Mouse (Mus musculus): ENCODE results near the gene Tesk1. TPM values are rescaled to one million over a fixed set of nuclear protein-coding genes. Genes with fewer than 3 reads are reported as not detected.

Gene Tesk1
- polyA plus RNA-seq (2016; fragmentation: Nextera tagmentation; extraction: Ambion mirVana) = 5.0 and 6.3 TPM in 2 replicates

- H3K36me3 ChIP-seq = peaks cover 19% of the 10 kb centered on the region
- peak within 1 kb of the TSS; percentile 96 for H3K4me3 ChIP-seq
- no peaks in the 10 kb centered on the region for H3K9me3 ChIP-seq
- no peak for DNase-seq (ENCODE audit: low spot score)
- peak within 1 kb of the TSS; percentile 96 for H3K27ac ChIP-seq
- 29% methylated on average over 4 of the region's 4 CpGs for WGBS
- no peaks in the 10 kb centered on the region for H3K27me3 ChIP-seq (ENCODE audit: insufficient read depth, poor library complexity, severe bottlenecking)
- H3K4me1 ChIP-seq = peaks cover 12% of the 10 kb centered on the region
Measured at GRCm38 (mm10) chr4:43441639-43442038, at the start of gene Tesk1. Gene Tesk1 (plus strand): TSS chr4:43441939.

- WGBS = 25% methylated on average over 15 of the region's 15 CpGs
- peak overlapping the region; percentile 89 for H3K27ac ChIP-seq
- no peaks in the 10 kb centered on the region for H3K27me3 ChIP-seq (ENCODE audit: insufficient read depth, poor library complexity, severe bottlenecking)
- H3K36me3 ChIP-seq = no peaks in the 10 kb centered on the region
- peaks cover 52% of the 10 kb centered on the region for H3K4me1 ChIP-seq
- H3K9me3 ChIP-seq = no peaks in the 10 kb centered on the region
- peak overlapping the region; percentile 32 for H3K4me3 ChIP-seq
- DNase-seq (ENCODE audit: low spot score) = peak; percentile 90
Measured at GRCm38 (mm10) chr4:43394345-43394891, 47.3 kb upstream of the Tesk1 start.

DNA sequence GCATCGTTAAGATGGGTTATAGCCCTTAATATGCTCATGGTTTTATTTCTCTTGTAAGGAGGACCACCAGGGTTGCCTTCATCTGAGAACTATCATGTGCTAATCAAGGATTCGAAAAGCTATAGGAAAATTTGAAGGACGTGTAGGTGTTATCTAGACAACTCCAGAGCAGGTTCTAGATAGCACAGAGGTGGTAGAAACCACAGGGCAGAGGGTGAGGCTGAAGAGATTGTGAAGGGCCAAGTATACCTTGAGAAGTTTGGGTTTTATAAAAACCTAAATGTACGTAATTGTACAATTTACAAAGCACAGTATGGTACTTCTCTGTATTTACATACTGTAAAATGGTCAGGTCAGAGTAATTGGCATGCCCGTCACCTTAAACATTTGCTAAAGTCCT is 46.6 kb upstream of the Tesk1 start:
- H3K27ac ChIP-seq = peak overlapping the region; percentile 89
- H3K4me3 ChIP-seq = no peak overlapping the region
- H3K36me3 ChIP-seq = no peaks in the 10 kb centered on the region
- no peaks in the 10 kb centered on the region for H3K27me3 ChIP-seq (ENCODE audit: insufficient read depth, poor library complexity, severe bottlenecking)
- no peaks in the 10 kb centered on the region for H3K9me3 ChIP-seq
- H3K4me1 ChIP-seq = peaks cover 52% of the 10 kb centered on the region
- WGBS = 69% methylated on average over 5 of the region's 5 CpGs
- no peak for DNase-seq (ENCODE audit: low spot score)

DNA sequence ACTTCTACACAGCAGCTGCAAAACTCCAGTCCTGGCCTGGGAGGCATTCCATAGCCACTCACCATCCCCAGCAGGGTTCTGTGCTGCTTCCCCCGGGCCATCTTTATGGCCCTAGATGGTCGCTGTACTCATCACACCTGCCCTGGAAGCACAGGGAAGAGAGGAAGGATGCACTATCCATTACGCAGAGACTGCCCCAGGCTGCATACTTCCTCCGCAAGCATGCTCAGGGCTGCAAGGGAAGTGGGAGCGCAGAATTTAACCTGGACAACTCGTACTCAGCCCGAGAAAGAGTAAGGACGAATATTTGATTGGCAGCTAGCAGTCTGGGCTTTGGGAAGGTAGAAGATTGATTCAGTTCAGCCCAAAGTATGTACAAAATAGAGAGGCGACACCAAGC is 45.9 kb upstream of the Tesk1 start:
- Histone ChIP-seq H3K27me3 (ENCODE audit: insufficient read depth, poor library complexity, severe bottlenecking) (no peaks in the 10 kb centered on the region), H3K4me3 (no peak overlapping the region), H3K36me3 (no peaks in the 10 kb centered on the region), H3K27ac (peak overlapping the region; percentile 45; the same call in 1 of the 2 replicates), H3K4me1 (peaks cover 55% of the 10 kb centered on the region), H3K9me3 (no peaks in the 10 kb centered on the region)
- DNase-seq (ENCODE audit: low spot score) = no peak
- WGBS = 71% methylated on average over 9 of the region's 9 CpGs

- no peaks in the 10 kb centered on the region for H3K9me3 ChIP-seq
- H3K4me1 ChIP-seq = peaks cover 58% of the 10 kb centered on the region
- no peaks in the 10 kb centered on the region for H3K36me3 ChIP-seq
- H3K4me3 ChIP-seq = no peak overlapping the region
- no peak for DNase-seq (ENCODE audit: low spot score)
- no peaks in the 10 kb centered on the region for H3K27me3 ChIP-seq (ENCODE audit: insufficient read depth, poor library complexity, severe bottlenecking)
- WGBS = 81% methylated on average over 5 of the region's 5 CpGs
- no peak overlapping the region for H3K27ac ChIP-seq
Measured at GRCm38 (mm10) chr4:43396381-43396780, 45.4 kb upstream of the Tesk1 start.

DNA sequence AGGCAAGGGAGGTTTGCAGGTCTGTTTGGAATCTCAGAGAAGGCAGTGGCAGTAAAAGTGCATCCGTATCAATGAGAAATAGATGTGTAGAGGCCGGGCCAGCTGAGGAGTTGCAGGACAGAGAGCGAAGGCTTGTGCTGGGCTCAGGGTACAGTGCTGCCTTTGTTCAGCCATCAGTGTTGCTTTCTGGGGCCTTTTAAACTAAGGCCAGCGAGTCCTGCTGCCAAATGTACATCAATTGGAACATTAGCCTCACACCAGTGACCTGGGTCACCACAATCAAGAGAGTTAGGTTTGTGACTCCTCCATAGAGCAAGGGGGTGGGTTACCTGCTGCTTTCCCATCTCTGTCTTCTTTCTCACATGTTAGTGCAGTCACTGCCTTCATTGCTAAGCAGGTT is 43.7 kb upstream of the Tesk1 start:
- H3K9me3 ChIP-seq = no peaks in the 10 kb centered on the region
- peak overlapping the region; percentile 85; the same call in 1 of the 2 replicates for H3K27ac ChIP-seq
- no peak overlapping the region for H3K4me3 ChIP-seq
- no peaks in the 10 kb centered on the region for H3K36me3 ChIP-seq
- no peak for DNase-seq (ENCODE audit: low spot score)
- H3K4me1 ChIP-seq = peaks cover 69% of the 10 kb centered on the region
- WGBS = 64% methylated on average over 4 of the region's 4 CpGs
- no peaks in the 10 kb centered on the region for H3K27me3 ChIP-seq (ENCODE audit: insufficient read depth, poor library complexity, severe bottlenecking)

DNA sequence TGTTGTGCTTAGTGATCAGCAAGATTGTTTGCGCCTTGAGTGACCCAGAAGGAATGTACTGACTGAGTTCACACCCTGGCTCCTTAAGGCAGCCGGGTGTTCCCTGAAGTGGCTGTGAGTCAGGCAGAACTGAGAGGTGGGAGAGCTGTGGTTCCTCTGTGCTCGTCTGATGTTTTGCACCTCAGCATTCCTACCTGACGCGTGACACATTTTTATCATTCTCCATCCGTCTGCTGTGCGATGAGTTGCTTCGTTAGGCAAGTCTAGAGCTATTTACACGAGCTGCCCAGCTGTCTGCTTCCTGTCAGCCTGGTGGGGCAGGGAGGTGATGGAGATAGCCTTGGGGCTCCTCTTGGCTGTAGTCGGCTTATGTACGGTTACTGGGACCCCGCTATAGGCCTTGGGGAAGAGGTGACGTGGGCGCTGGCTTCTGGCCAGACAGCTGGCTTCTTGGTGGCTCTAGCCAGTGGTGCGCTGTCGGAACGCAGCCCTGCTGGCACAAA is 42.9 kb upstream of the Tesk1 start:
- H3K4me3 ChIP-seq = peak overlapping the region; percentile 29; the same call in 1 of the 2 replicates
- DNase-seq (ENCODE audit: low spot score) = no peak
- 25% methylated on average over 17 of the region's 17 CpGs for WGBS
- no peaks in the 10 kb centered on the region for H3K9me3 ChIP-seq
- H3K27me3 ChIP-seq (ENCODE audit: insufficient read depth, poor library complexity, severe bottlenecking) = no peaks in the 10 kb centered on the region
- H3K36me3 ChIP-seq = no peaks in the 10 kb centered on the region
- H3K4me1 ChIP-seq = peaks cover 69% of the 10 kb centered on the region
- peak overlapping the region; percentile 85 for H3K27ac ChIP-seq

DNA sequence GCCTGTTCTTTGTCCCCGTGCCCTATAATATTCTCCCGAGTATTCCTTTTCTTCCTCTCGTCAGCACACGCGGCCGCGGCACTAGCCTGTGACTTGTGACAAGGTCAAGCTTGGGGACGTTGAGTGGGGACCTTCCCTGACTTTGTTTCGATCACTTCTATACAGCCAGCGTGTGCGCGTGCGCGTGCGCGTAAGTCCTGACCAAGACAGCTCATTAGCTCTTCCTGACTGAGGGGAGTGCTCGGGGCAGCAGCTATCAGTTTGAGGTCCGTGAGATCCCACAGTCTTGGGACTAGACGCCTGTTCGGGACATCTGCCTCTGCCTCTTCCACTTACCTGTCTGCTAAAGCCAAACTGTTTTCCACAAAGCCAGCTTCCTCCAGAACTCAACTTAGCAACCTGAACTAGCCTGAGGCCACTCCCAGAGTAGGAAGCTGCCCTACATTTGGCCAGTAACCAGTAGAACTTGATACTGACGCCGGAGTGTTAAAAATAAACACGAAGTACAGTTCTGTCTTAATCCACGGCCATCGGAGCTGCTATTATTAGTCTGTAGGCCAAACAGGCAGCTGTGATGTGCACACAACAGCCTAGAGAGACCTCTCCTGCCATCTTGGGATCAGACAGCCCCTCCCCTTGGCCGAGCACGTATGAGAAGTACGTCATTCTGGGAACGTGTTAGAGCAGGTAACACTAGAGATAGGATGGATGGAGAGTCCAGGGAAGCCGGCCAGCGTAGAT is 42.2 kb upstream of the Tesk1 start:
- no peaks in the 10 kb centered on the region for H3K9me3 ChIP-seq
- peak overlapping the region; percentile 29; the same call in 1 of the 2 replicates for H3K4me3 ChIP-seq
- H3K4me1 ChIP-seq = peaks cover 62% of the 10 kb centered on the region
- H3K36me3 ChIP-seq = no peaks in the 10 kb centered on the region
- 60% methylated on average over 31 of the region's 31 CpGs for WGBS
- DNase-seq (ENCODE audit: low spot score) = no peak
- peak overlapping the region; percentile 85 for H3K27ac ChIP-seq
- H3K27me3 ChIP-seq (ENCODE audit: insufficient read depth, poor library complexity, severe bottlenecking) = no peaks in the 10 kb centered on the region

- Histone ChIP-seq H3K36me3 (no peaks in the 10 kb centered on the region), H3K27me3 (ENCODE audit: insufficient read depth, poor library complexity, severe bottlenecking) (no peaks in the 10 kb centered on the region), H3K27ac (peak overlapping the region; percentile 69), H3K4me1 (peaks cover 58% of the 10 kb centered on the region), H3K4me3 (peak overlapping the region; percentile 12; the same call in 1 of the 2 replicates), H3K9me3 (no peaks in the 10 kb centered on the region)
- WGBS = 38% methylated on average over 10 of the region's 10 CpGs
- DNase-seq (ENCODE audit: low spot score) = peak; percentile 76
Measured at GRCm38 (mm10) chr4:43400976-43401375, 40.8 kb upstream of the Tesk1 start.

GRCm38 (mm10) chr4:43401486-43401885 is 40.3 kb upstream of the Tesk1 start:
- peak; percentile 61 for DNase-seq (ENCODE audit: low spot score)
- H3K4me1 ChIP-seq = peaks cover 62% of the 10 kb centered on the region
- H3K36me3 ChIP-seq = no peaks in the 10 kb centered on the region
- peak overlapping the region; percentile 12; the same call in 1 of the 2 replicates for H3K4me3 ChIP-seq
- 87% methylated on average over 10 of the region's 10 CpGs for WGBS
- H3K9me3 ChIP-seq = no peaks in the 10 kb centered on the region
- no peaks in the 10 kb centered on the region for H3K27me3 ChIP-seq (ENCODE audit: insufficient read depth, poor library complexity, severe bottlenecking)
- peak overlapping the region; percentile 69 for H3K27ac ChIP-seq

GRCm38 (mm10) chr4:43402212-43402611 is 39.5 kb upstream of the Tesk1 start:
- peaks cover 70% of the 10 kb centered on the region for H3K4me1 ChIP-seq
- DNase-seq (ENCODE audit: low spot score) = peak; percentile 50
- H3K27ac ChIP-seq = no peak overlapping the region
- WGBS = 73% methylated on average over 9 of the region's 9 CpGs
- H3K27me3 ChIP-seq (ENCODE audit: insufficient read depth, poor library complexity, severe bottlenecking) = no peaks in the 10 kb centered on the region
- H3K9me3 ChIP-seq = no peaks in the 10 kb centered on the region
- no peak overlapping the region for H3K4me3 ChIP-seq
- no peaks in the 10 kb centered on the region for H3K36me3 ChIP-seq

DNA sequence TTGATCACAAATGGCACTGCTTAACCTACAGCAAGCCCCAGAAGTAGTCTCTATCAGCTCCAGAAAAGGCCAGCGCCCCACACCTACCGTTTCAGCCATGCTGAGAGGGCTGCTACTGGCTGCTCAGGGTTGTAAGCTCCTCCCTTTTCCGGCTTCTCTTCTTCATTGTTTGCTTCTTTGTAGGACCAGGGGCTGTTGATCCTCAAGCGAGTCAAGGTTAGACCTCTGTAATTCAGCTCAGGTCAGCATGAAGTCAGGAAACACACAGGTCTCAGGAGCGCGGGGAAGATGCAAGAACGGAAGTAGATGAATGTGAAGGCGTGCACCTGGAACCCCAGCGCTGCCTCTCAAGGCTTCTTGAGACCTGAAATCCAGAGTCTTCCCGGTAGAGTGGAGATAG is 37.0 kb upstream of the Tesk1 start:
- peaks cover 62% of the 10 kb centered on the region for H3K4me1 ChIP-seq
- no peak overlapping the region for H3K27ac ChIP-seq
- H3K4me3 ChIP-seq = no peak overlapping the region
- DNase-seq (ENCODE audit: low spot score) = no peak
- no peaks in the 10 kb centered on the region for H3K27me3 ChIP-seq (ENCODE audit: insufficient read depth, poor library complexity, severe bottlenecking)
- no peaks in the 10 kb centered on the region for H3K9me3 ChIP-seq
- no peaks in the 10 kb centered on the region for H3K36me3 ChIP-seq
- 85% methylated on average over 10 of the region's 10 CpGs for WGBS

Data from heart, embryonic 10.5 days (tissue).